Mouse (Mus musculus) megakaryocyte-erythroid progenitor cell, adult 5-6 weeks (primary cell): ENCODE results near the gene Wnt1. TPM values are rescaled to one million over a fixed set of nuclear protein-coding genes. Genes with fewer than 3 reads are reported as not detected.
"Not testable (repeated sequence)": the region's sequence is repeated elsewhere in the genome, so short reads cannot be mapped to it uniquely, and the experiment has no call there.

Experiments used
- ATAC-seq: replicated peaks from 2 replicates; pipeline ENCODE4 v1.8.0; 2016; ENCODE audit warnings: mild to moderate bottlenecking, inconsistent platforms; ENCODE audit not compliant: severe bottlenecking, poor library complexity, low FRiP score, low TSS enrichment
- total RNA-seq, 2 experiments: library from RNA; stranded (forward) in 1 of 2; stranded (reverse) in 1 of 2; fragments of 200-1000, 215-1000 nt in 1 of 2; fragments of >200 nt in 1 of 2; fragmentation: Nextera tagmentation in 1 of 2; gene quantifications; 2 replicates each; pipeline ENCODE4 v1.2.3; 2014 to 2017

Gene Wnt1
- not detected in 2 replicates for total RNA-seq (2014; fragmentation: Nextera tagmentation)
- not detected in 2 replicates for total RNA-seq (2017)

DNA sequence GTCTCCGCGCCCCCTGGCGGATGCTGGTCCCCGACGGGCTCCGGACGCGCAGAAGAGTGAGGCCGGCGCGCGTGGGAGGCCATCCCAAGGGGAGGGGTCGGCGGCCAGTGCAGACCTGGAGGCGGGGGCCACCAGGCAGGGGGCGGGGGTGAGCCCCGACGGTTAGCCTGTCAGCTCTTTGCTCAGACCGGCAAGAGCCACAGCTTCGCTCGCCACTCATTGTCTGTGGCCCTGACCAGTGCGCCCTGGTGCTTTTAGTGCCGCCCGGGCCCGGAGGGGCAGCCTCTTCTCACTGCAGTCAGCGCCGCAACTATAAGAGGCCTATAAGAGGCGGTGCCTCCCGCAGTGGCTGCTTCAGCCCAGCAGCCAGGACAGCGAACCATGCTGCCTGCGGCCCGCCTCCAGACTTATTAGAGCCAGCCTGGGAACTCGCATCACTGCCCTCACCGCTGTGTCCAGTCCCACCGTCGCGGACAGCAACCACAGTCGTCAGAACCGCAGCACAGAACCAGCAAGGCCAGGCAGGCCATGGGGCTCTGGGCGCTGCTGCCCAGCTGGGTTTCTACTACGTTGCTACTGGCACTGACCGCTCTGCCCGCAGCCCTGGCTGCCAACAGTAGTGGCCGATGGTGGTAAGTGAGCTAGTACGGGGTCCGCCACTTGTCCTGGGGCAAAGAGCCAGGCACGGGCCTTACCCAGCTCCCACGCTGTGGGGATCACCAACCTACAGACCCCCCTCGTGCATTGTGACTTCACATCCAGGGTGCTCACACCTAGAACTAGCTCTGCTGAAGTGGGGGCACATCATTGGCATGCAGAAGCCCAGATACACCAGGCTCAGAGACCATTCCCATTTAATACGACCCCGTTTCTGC is at the start of gene Wnt1:
Wnt1 (plus strand) TSS at position 197 of the 875 bp plus-strand sequence.
- ATAC-seq = no peak

GRCm38 (mm10) chr15:98740219-98740618 is 49.4 kb upstream of the Wnt1 start:
- ATAC-seq = no peak

DNA sequence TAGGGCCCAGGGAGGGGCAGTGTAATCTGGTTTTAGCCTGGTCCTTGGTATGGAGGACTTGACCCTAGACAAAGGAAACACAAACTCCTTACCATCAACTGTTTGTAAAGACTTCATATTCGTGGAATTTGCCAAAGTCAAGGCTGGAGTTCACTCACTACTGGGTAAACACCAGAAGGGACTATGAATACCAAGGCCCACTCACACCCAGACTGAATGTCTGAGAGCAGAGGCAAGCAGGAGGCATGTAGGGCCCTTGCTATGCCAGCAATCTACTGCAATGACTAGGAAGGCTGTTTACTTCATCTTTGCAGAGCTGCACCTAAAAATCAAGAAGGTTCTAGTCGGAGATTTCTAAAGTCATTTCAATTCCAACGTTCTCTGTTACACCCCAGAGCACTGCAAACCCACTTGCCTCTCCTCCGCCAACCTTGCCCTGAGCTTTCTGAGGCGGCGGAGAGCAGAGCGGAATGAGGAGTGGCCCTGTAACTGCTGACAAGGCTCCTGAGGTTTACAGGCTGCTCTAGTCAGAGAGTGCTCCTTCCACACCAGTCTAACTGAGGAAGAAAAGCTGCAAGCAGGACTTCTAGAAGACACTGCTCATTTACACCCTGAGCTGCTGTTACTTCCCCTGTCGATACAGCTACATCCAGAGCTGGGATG is 46.8 kb upstream of the Wnt1 start:
- no peak for ATAC-seq

GRCm38 (mm10) chr15:98743863-98744262 is 45.8 kb upstream of the Wnt1 start:
- ATAC-seq = not testable (repeated sequence)

DNA sequence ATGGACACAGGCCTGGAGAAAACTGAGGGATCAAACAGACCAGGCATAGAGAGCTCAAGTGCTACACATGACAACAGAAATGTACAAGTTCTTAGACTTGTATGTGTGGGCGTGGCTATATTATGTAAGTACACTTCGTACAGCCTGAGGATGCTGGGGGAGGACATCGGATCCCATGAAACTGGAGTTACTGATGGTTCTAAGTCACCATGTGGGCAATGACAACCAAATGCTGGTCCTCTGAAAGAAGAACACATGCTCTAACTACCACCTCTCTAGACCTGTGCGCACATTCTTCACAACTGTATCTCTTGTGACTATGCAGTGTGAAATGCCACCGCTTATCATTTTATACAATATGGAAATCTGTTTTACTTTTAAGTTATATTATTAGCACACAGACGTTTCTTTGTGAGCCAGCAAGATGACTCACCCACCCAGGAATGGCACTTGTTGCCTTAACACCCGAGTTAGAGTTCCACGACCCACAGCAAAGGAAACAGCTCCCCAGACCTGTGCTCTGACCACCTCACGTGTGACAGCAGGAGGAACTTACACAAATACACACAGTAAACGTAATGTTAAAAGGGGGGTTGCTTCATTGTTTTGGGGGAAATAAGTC is 43.2 kb upstream of the Wnt1 start:
- no peak for ATAC-seq

DNA sequence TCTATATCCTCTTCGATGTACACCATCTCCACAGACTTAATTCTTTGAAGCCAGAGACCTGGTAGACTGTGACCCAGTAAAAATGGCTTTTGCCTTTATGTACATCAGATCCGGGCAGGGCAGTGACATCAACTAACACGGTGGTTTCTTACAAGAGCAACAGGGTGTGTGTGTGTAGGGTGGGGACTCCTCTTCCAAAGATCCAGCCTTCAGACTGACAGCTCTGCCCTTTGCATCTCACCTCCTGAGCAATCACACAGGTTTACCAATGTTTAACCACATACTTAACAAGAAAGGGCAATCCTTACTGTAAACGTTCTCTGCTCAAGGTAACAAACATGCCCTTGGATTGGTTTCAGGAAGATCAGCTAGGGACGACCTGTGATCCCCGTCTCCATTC is 42.4 kb upstream of the Wnt1 start:
- no peak for ATAC-seq

GRCm38 (mm10) chr15:98749093-98749492 is 40.6 kb upstream of the Wnt1 start:
- ATAC-seq = no peak

DNA sequence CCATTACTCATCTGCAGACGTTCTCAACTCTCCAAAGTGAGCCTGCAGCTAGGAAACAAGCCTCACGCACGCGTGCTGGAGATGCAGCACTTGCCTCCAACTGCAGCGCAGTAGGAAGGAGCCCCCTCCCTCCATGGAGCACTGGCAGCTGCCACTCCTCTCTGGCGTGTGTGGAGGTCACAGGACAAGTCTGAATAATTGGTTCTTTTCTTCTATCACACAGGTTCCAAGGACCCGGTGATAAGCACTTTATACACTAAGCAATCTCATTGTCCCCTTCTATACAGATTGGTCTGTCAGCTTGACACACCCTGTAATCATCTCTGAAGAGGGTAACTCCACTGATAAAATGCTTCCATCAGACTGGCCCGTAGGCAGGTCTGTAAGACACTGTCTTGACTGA is 36.6 kb upstream of the Wnt1 start:
- ATAC-seq = peak; percentile 75

DNA sequence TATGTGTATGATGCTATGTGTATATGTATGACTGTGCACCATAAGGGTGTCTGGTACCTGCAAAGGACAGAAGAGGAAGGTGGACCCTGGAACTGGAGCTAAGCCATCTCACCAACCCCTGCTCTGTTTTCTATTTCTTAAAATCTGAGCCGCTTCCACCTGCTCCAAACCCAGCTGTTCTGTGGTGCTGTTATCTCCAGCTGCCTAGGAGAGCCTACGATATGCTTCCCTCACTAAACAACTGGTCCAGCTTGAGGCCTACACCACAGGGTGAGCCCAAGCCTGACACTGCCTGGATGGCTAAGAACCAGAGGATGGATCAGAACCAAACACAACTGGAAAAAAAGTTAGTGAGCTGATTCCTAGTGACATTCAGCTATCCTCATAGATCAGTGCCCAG is 35.5 kb upstream of the Wnt1 start:
- no peak for ATAC-seq

DNA sequence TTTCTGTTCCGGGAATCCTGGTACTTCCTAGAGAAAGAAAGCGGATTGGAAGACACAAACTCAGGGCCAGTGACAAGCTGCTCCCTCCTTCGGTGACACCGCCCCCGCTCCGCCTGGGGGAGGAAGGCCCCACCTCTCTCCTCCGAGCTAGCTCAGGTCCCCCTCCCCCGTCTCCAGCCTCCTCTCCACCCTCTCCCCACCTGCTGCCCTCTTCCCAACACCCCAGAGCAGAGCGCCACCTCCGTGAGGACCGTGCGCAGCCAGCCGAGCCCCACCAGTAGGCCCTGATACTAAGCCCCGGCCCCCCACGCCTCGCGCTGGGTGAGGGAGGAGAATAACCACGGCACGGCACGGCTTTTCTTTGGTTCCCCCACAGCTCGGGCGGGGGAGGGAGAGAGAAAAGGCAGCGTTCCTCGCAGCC is 27.4 kb upstream of the Wnt1 start:
- ATAC-seq = peak; percentile 63

- ATAC-seq = peak; percentile 92
These were observed 26.8 kb upstream of the Wnt1 start, which contains the start of gene Arf3 for GRCm38 (mm10) chr15:98762670-98763529. TSS of gene Arf3 (minus strand) at chr15:98763214.

DNA sequence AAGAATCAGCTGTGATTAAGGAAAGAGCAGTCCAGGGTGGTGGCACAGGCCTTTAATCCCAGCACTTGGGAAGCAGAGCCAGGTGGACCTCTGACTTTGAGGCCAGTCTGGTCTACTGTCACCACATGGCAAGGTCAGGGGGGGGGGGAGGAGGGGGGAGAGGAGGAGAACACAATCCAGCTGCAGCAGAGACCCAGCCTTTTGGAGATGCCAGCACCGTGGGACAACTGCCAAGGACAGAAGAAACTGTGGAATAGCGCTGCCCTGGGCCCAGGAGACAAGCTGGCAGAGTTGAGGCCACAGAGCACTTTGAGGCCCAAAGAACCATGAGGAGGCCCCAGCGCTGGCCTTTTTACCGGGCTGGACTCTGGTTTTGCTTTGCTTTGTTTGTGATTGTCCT is 23.7 kb upstream of the Wnt1 start:
- no peak for ATAC-seq

GRCm38 (mm10) chr15:98768259-98768658 is 21.4 kb upstream of the Wnt1 start:
- ATAC-seq = no peak

- no peak for ATAC-seq
These were observed 17.7 kb upstream of the Wnt1 start for GRCm38 (mm10) chr15:98771813-98772425.

GRCm38 (mm10) chr15:98772511-98773211 is 17.0 kb upstream of the Wnt1 start:
- peak; percentile 84 for ATAC-seq

GRCm38 (mm10) chr15:98774096-98774495 is 15.6 kb upstream of the Wnt1 start:
- no peak for ATAC-seq

DNA sequence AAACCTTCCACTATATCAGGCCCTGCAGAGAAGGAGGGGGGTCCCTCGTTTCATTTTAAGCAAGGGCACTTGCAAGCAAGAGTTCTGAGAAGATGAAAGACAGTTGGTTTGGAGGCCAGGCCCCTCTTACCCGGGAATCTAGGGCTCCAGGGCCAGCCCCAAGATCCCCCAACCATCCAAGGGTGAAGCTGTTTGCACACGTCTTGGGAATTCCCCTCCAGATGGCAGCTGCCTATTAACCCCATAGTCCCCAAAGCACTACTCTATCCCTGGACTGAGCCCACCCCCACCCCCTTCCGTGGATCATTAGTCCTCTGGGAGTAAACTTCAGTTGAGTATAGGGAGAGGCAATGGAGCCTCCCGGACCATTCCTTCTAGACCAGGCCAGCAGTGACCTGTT is 14.1 kb upstream of the Wnt1 start:
- no peak for ATAC-seq

DNA sequence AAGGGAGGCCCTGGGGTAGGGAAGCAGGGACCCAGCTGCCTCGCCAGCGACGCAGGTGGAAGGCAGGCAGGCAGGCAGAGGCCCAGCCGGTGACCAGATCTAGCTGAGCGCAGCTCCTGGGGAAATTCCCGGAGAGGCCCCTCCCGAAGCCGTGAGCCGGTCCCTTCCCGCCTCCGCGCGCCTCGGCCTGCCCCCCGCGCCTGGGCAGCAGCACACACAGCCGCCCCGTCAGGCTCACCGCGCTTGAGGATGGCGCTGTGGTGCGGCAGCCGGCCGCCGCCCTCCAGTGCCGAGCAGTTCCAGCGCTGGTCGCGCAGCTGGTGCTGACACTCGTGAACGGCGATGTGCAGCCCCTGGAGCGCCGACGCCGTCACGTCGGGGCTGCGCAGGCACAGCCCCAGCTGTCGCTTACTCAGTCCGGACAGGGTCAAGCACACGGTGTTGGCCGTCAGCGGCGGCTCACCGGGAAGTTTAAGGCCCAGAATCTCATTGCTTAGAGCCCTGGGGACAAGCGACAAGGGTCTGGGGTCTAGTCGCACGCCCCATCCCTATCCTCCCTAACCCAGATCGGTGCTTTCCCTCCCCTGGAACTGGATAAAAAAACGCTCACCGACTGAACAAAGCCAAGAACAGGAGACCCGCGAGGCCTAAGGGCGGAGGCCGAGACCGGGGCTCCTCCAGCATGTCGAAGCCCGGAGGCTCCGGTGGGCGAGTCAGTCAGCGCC is 13.2 kb upstream of the Wnt1 start:
- ATAC-seq = 0 out of 2 replicates have a peak, but pooled peaks have one; percentile 25
